Mouse (Mus musculus) MEL (cell line): ENCODE measurements around the gene Hist1h2ae. TPM values are rescaled to one million over a fixed set of nuclear protein-coding genes. Genes with fewer than 3 reads are reported as not detected.

ENCODE experiments used
- DNase-seq: peaks from one replicate; pipeline ENCODE4 v3.0.0; 2011; ENCODE audit warnings: low read depth, low spot score
- H3K27ac ChIP-seq: 2 replicates; pipeline ENCODE4 v1.5.1; 2012; ENCODE audit warnings: low read depth, mild to moderate bottlenecking, control low read depth, low read length, moderate library complexity; ENCODE audit not compliant: control insufficient read depth
- H3K27me3 ChIP-seq, 2 experiments: fragments of 150-350 bp in 1 of 2; sonication (generic) in 1 of 2; 2 replicates each; pipeline ENCODE4 v1.6.1; 2012; ENCODE audit warnings: low read length in 2 of 2, mild to moderate bottlenecking in 2 of 2, improper control_type of control experiment in 1 of 2, moderate library complexity in 1 of 2; ENCODE audit not compliant: insufficient read depth in 2 of 2, control insufficient read depth in 1 of 2
- H3K36me3 ChIP-seq, 2 experiments: 2 replicates each; pipeline ENCODE4 v1.6.1; 2012 to 2014; ENCODE audit warnings: low read length in 2 of 2, improper control_type of control experiment in 1 of 2, inconsistent platforms in 1 of 2, mild to moderate bottlenecking in 1 of 2; ENCODE audit not compliant: insufficient read depth in 2 of 2, control insufficient read depth in 1 of 2
- H3K4me1 ChIP-seq, 2 experiments: fragments of 150-350 bp in 1 of 2; sonication (generic) in 1 of 2; 2 replicates each; pipeline ENCODE4 v1.6.1; 2012; ENCODE audit warnings: low read length in 2 of 2, improper control_type of control experiment in 1 of 2, mild to moderate bottlenecking in 1 of 2; ENCODE audit not compliant: insufficient read depth in 2 of 2, control insufficient read depth in 1 of 2
- H3K4me3 ChIP-seq, 2 experiments: fragments of 150-350 bp in 1 of 2; sonication (generic) in 1 of 2; 2 replicates each; pipeline ENCODE4 v1.5.1; 2012; ENCODE audit warnings: low read depth in 2 of 2, low read length in 2 of 2, mild to moderate bottlenecking in 2 of 2, moderate library complexity in 2 of 2, control low read depth in 1 of 2, improper control_type of control experiment in 1 of 2; ENCODE audit not compliant: control insufficient read depth in 1 of 2, insufficient read depth in 1 of 2
- H3K79me2 ChIP-seq: 2 replicates; pipeline ENCODE4 v1.6.1; 2012; ENCODE audit warnings: mild to moderate bottlenecking, low read length, moderate library complexity; ENCODE audit not compliant: control insufficient read depth, poor library complexity, insufficient read depth
- H3K9ac ChIP-seq: 2 replicates; pipeline ENCODE4 v1.6.1; 2012; ENCODE audit warnings: low read depth, mild to moderate bottlenecking, control low read depth, low read length, moderate library complexity; ENCODE audit not compliant: control insufficient read depth, poor library complexity, severe bottlenecking
- H3K9me3 ChIP-seq: fragments of 150-350 bp; sonication (generic); replicated peaks from 2 replicates; pipeline ENCODE4 v1.6.1; 2012; ENCODE audit warnings: mild to moderate bottlenecking, low read length, improper control_type of control experiment, moderate library complexity; ENCODE audit not compliant: insufficient read depth
- BHLHE40 ChIP-seq: IDR thresholded peaks from 2 replicates; pipeline ENCODE4 v1.6.1; 2012; ENCODE audit warnings: low read depth, mild to moderate bottlenecking, inconsistent platforms, low read length, improper control_type of control experiment, borderline replicate concordance
- CTCF ChIP-seq, 3 experiments: IDR thresholded peaks in 2 of 3; conservative IDR thresholded peaks in 1 of 3; 2 replicates each; pipeline ENCODE4 v1.5.1; 2011 to 2012; ENCODE audit warnings: low read length in 3 of 3, low read depth in 2 of 3, mild to moderate bottlenecking in 2 of 3, improper control_type of control experiment in 1 of 3, inconsistent platforms in 1 of 3, mixed read lengths in 1 of 3, moderate library complexity in 1 of 3; ENCODE audit not compliant: control insufficient read depth in 1 of 3, insufficient read depth in 1 of 3, poor library complexity in 1 of 3, severe bottlenecking in 1 of 3
- ETS1 ChIP-seq: IDR thresholded peaks from 2 replicates; pipeline ENCODE4 v1.6.1; 2012; ENCODE audit warnings: low read depth, mild to moderate bottlenecking, inconsistent platforms, low read length, improper control_type of control experiment, moderate library complexity
- GABPA ChIP-seq: IDR thresholded peaks from 2 replicates; pipeline ENCODE4 v1.6.1; 2012; ENCODE audit warnings: low read depth, mild to moderate bottlenecking, inconsistent platforms, low read length, improper control_type of control experiment, moderate library complexity
- JUND ChIP-seq: IDR thresholded peaks from 2 replicates; pipeline ENCODE4 v1.6.1; 2011; ENCODE audit warnings: low read depth, mild to moderate bottlenecking, improper control_type of control experiment, low read length
- MAX ChIP-seq: IDR thresholded peaks from 2 replicates; pipeline ENCODE4 v1.6.1; 2011; ENCODE audit warnings: low read length, improper control_type of control experiment
- MAZ ChIP-seq: IDR thresholded peaks from 2 replicates; pipeline ENCODE4 v1.6.1; 2012; ENCODE audit warnings: low read depth, mild to moderate bottlenecking, inconsistent platforms, low read length, improper control_type of control experiment
- MXI1 ChIP-seq: IDR thresholded peaks from 2 replicates; pipeline ENCODE4 v1.6.1; 2011; ENCODE audit warnings: mild to moderate bottlenecking, low read depth, low read length, improper control_type of control experiment
- POLR2AphosphoS2 ChIP-seq: IDR thresholded peaks from 2 replicates; pipeline ENCODE4 v1.6.1; 2011; ENCODE audit warnings: low read length, improper control_type of control experiment
- POLR2AphosphoS5 ChIP-seq: IDR thresholded peaks from 2 replicates; pipeline ENCODE4 v1.6.1; 2012; ENCODE audit warnings: low read depth, borderline replicate concordance, mild to moderate bottlenecking, inconsistent platforms, low read length, moderate library complexity, mixed read lengths
- RCOR1 ChIP-seq: IDR thresholded peaks from 2 replicates; pipeline ENCODE4 v1.6.1; 2012; ENCODE audit warnings: low read depth, mild to moderate bottlenecking, inconsistent platforms, low read length, improper control_type of control experiment
- SMC3 ChIP-seq: IDR thresholded peaks from 2 replicates; pipeline ENCODE4 v1.6.1; 2011; ENCODE audit warnings: low read depth, low read length, improper control_type of control experiment
- TBP ChIP-seq: IDR thresholded peaks from 2 replicates; pipeline ENCODE4 v1.8.0; 2011; ENCODE audit warnings: low read depth, low read length, improper control_type of control experiment
- USF1 ChIP-seq: IDR thresholded peaks from 2 replicates; pipeline ENCODE4 v1.6.1; 2014; ENCODE audit warnings: low read depth, mild to moderate bottlenecking, inconsistent platforms, low read length, improper control_type of control experiment, moderate library complexity
- ZMIZ1 ChIP-seq: IDR thresholded peaks from 2 replicates; pipeline ENCODE4 v1.6.1; 2012; ENCODE audit warnings: low read depth, mild to moderate bottlenecking, inconsistent platforms, low read length, improper control_type of control experiment, moderate library complexity
- polyA plus RNA-seq, 2 experiments: library from polyadenylated mRNA; stranded (reverse) in 1 of 2; unstranded in 1 of 2; fragments of >175 nt in 1 of 2; fragments of >200 nt in 1 of 2; gene quantifications; 2 replicates each; pipeline versions ENCODE4 v1.2.1 to v1.2.4; 2012; ENCODE audit warnings: low replicate concordance in 2 of 2, low read depth in 1 of 2; ENCODE audit not compliant: insufficient read length in 2 of 2, insufficient read depth in 1 of 2, missing spikeins in 1 of 2
- total RNA-seq: library from RNA; depleted of rRNA; stranded (reverse); fragments of 300-350 nt; gene quantifications from 2 replicates; pipeline ENCODE4 v1.2.3, GENCODE M21; 2012

The Hist1h2ae gene
- total and polyA plus RNA-seq, 3 experiments: 3.3 to 560 TPM; not detected in 1

DNA sequence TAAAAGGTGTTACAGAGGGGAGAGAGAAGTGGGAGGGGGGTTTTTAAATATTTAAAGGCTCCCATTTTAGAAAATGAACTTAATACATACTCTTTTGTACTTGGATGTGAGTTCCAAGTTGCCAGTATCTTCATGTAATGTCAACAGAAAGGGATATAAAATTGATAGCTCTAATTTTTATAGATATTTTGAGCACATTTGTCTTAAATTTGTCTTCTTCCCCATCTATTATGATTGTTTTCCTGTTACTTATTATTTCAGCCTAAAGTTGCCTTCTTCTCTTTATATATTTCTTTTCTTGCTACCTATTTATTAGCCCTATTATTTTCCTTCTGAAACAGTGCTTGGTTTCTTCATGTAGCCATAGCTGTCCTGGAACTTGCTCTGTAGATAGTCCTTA, 18.1 kb downstream of the Hist1h2ae start, which contains the start of gene Hist1h1d:
Hist1h1d (plus strand) TSS at position 301 of the 400 bp plus-strand sequence.
- H3K27ac ChIP-seq: peak within 1 kb of the TSS; percentile 100
- no peaks in the 10 kb centered on the region for H3K9me3 ChIP-seq
- no peak for DNase-seq
- H3K4me1 ChIP-seq: peaks cover 0 to 11% of the 10 kb centered on the region in 2 experiments; a peak in 1 of 4 replicates
- H3K4me3 ChIP-seq: peak within 1 kb of the TSS in 1 of 2 experiments; percentile 35; a peak in 2 of 4 replicates
- H3K79me2 ChIP-seq: peaks cover 3% of the 10 kb centered on the region; the same call in 1 of the 2 replicates
- H3K36me3 ChIP-seq: peaks cover 0 to 46% of the 10 kb centered on the region in 2 experiments; a peak in 2 of 4 replicates
- peak within 1 kb of the TSS; percentile 93 for H3K9ac ChIP-seq
- H3K27me3 ChIP-seq: no peaks in the 10 kb centered on the region
- TF ChIP-seq TBP (no peak), BHLHE40 (no peak), RCOR1 (no peak), ETS1 (no peak), JUND (no peak)

GRCm38 (mm10) chr13:23551931-23552914, 18.8 kb downstream of the Hist1h2ae start:
- no peaks in the 10 kb centered on the region for H3K9me3 ChIP-seq
- H3K36me3 ChIP-seq: peaks cover 0 to 43% of the 10 kb centered on the region in 2 experiments; a peak in 2 of 4 replicates
- peak overlapping the region in 1 of 2 experiments; percentile 35; a peak in 2 of 4 replicates for H3K4me3 ChIP-seq
- no peaks in the 10 kb centered on the region for H3K27me3 ChIP-seq
- no peak for TF ChIP-seq GABPA
- no peak for TF ChIP-seq SMC3
- no peak for TF ChIP-seq USF1
- no peak for TF ChIP-seq ZMIZ1
- no peak for TF ChIP-seq MAX
- TF ChIP-seq CTCF (IDR thresholded peaks at IDR 0.05 in 2 of 3, conservative IDR thresholded peaks at IDR 0.05 in 1 of 3; ENCODE audit: control insufficient read depth in 1 of 3, insufficient read depth in 1 of 3, low read depth in 2 of 3, low read length in 3 of 3, poor library complexity in 1 of 3, severe bottlenecking in 1 of 3): no peak
- TF ChIP-seq POLR2AphosphoS5: no peak
- no peak for TF ChIP-seq POLR2AphosphoS2
- TF ChIP-seq MAZ: no peak
- TF ChIP-seq MXI1: no peak
- peaks cover 0 to 11% of the 10 kb centered on the region in 2 experiments; a peak in 1 of 4 replicates for H3K4me1 ChIP-seq
- H3K27ac ChIP-seq: peak overlapping the region; percentile 100
- DNase-seq: peak; percentile 73
- peak overlapping the region; percentile 85 for H3K9ac ChIP-seq
- H3K79me2 ChIP-seq: peaks cover 3% of the 10 kb centered on the region; the same call in 1 of the 2 replicates
